Mouse (Mus musculus) embryo, embryonic 11 days (tissue): ENCODE data around the gene Tnfsf10.

Experiments
- DNase-seq: peaks from one replicate; pipeline ENCODE4 v3.0.0-alpha.2; 2015

Gene Tnfsf10

GRCm38 (mm10) chr3:27371725-27372650 is 55.2 kb downstream of the Tnfsf10 start:
- peak; percentile 39 for DNase-seq

DNA sequence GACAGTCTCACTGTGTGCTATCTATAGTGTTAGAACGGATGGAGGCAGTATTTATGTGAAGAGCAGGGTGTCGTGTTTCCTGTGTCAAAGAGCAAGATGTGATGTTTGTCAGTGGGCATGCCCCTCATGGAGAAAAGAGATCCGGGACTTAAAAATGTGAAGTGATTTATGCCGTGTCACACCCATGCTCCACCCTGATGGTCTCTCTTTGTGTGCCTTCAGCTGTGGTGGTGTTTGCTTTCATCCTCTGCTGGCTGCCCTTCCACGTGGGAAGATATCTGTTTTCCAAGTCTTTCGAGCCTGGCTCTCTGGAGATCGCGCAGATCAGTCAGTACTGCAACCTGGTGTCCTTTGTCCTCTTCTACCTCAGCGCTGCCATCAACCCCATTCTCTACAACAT is 57.6 kb downstream of the Tnfsf10 start:
- DNase-seq = no peak

GRCm38 (mm10) chr3:27377935-27378334 is 61.1 kb downstream of the Tnfsf10 start:
- DNase-seq = no peak

- DNase-seq = no peak
These were observed 68.0 kb downstream of the Tnfsf10 start for GRCm38 (mm10) chr3:27384836-27385235.

DNA sequence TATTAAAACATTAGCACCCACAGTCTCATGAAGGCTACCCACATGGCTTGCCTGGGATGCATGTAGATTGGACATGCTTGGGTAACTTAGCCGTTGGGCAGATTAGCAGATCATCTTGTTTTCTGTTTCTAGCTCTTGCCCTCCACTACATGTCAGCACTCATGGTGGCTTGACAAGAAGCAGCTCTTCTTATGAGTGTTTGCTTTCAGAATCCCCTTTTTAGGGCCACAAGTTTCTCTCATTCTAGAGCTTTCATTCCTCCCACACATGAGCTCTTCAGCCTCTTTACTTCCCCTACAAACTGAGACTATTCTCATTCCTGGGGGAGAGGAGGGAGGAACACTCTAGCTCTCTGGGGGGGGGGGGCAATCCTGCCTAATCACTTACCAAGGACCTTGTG is 73.1 kb downstream of the Tnfsf10 start:
- no peak for DNase-seq
